8 mouse cellular contexts compared by ENCODE assay signal in genomic region chr11:18871170-18872081, GRCm38 (mm10).
DNase-seq lines count a peak whose midpoint lies in the region; ATAC-seq lines count a peak whose summit lies in the region.
"Had no signal": no experiment of that assay in that cellular context is flagged by ENCODE, and none has a peak within 500 bp of the region (broad histone marks: within the 10 kb centered on the region; RNA-seq: fewer than 3 reads in every experiment).

No protein-coding gene starts in this region.

- H3K27me3 ChIP-seq in intestine, embryonic 14.5 days (replicated peaks; ENCODE audit: control insufficient read depth, insufficient read depth, low read length), result no peaks in the 10 kb centered on the region
- H3K27me3 ChIP-seq in splenic B cell, adult 2 months (ENCODE audit: control insufficient read depth, insufficient read depth, low read length, poor library complexity, severe bottlenecking), result peaks cover 2% of the 10 kb centered on the region

- peak overlapping the region; percentile 92 for H3K9ac ChIP-seq in intestine, embryonic 14.5 days (ENCODE audit: low read length)

- H3K4me2 ChIP-seq in intestine, embryonic 14.5 days (ENCODE audit: low read length), result peak overlapping the region; percentile 90

- H3K36me3 ChIP-seq in intestine, embryonic 14.5 days (ENCODE audit: control insufficient read depth, insufficient read depth, low read length), result no peaks in the 10 kb centered on the region
- H3K36me3 ChIP-seq in splenic B cell, adult 2 months (ENCODE audit: control insufficient read depth, insufficient read depth, low read length, poor library complexity, severe bottlenecking), result no peaks in the 10 kb centered on the region

- H3K9me3 ChIP-seq in intestine, embryonic 14.5 days (ENCODE audit: control insufficient read depth, low read length), result no peaks in the 10 kb centered on the region

- H3K4me1 ChIP-seq in intestine, embryonic 14.5 days (replicated peaks; ENCODE audit: control insufficient read depth, insufficient read depth, low read length), result peaks cover 47% of the 10 kb centered on the region

- ATAC-seq in intestine, embryonic 14.5 days (replicated peaks; ENCODE audit: low FRiP score, low TSS enrichment, low read depth), result peak; percentile 62

- WGBS in intestine, embryonic 14.5 days, result under 1% methylated on average over 58 of the region's 58 CpGs

- H3K27ac ChIP-seq in intestine, embryonic 14.5 days (ENCODE audit: low read depth), result peak overlapping the region; percentile 95

- H3K4me3 ChIP-seq in intestine, embryonic 14.5 days (ENCODE audit: low read depth, low read length), result peak overlapping the region; percentile 49
- H3K4me3 ChIP-seq: erythroblast, embryonic 14.5 days had no signal

- peak; percentile 38 for DNase-seq in R1 (ENCODE audit: low read depth, low spot score)
- DNase-seq in adrenal gland, postnatal 36 days, result peak; percentile 55 to 64
- DNase-seq in fibroblast of lung, adult 2 months (ENCODE audit: low read depth), result peak; percentile 19
- peak; percentile 88 for DNase-seq in intestine, embryonic 14.5 days (ENCODE audit: low spot score)
- DNase-seq in lung, postnatal 10 days, result peak; percentile 54
- DNase-seq in splenic B cell, adult 2 months (ENCODE audit: low read depth, low spot score), result peak; percentile 9
- no peak for DNase-seq in layer of hippocampus, adult 9-11 months
